Mouse (Mus musculus): ENCODE measurements at regions not wholly inside any gene's neighbourhood (a gene's known extent, or its start where the extent isn't known, plus 50 kb on each side); places are given as distances from the start of the nearest gene placed in this dataset.

DNA sequence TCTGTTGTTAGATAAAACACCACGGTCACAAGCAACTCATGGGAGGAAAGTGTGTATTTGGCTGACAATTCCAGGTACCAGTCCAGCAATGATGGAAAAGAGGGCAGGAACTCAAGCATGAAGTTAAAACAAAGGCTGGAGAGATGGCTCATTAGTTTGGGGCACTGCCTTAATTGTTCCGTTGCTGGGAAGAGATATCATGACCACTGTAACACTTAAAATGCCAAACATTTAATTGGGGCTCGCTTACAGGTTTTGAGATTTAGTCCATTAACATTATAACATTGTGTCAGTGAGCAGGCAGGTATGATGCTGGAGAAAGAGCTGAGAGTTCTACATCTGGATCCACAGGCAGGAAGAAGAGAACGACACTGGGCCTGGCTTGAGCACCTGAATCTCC, 782.0 kb upstream of the Celf2 start:
- DNase-seq, result no peak

- no peak for DNase-seq
Observed at GRCm38 (mm10) chr2:8287403-8287802, 778.0 kb upstream of the Celf2 start.

- no peak for DNase-seq
Observed at GRCm38 (mm10) chr2:8276127-8276773, 766.9 kb upstream of the Celf2 start.

Data from heart, postnatal 4 days (tissue).